Mouse (Mus musculus): Measurements from ENCODE around the gene Rab11a.

DNA sequence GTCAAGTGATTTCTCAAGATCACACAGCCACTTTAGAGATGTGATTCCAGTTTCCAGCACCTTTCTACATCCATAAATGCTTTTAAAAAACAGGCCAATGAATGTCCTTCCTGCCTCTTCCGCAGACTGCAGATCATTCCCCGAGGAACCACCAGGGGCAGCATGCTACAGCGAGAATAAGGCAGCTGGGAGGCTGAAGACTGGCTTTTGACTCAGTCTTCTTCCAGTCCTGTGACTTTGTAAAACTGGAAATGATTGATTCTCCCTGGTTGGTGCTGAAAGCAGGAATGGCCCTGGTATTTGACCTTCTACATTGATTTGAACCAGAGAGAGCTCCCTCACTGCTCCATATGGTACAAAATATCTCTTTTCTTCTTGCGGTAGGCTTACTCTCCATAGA, 47.3 kb upstream of the Rab11a start:
- TF ChIP-seq CTCF (IDR thresholded peaks at IDR 0.05; ENCODE audit: low read depth) (peak; percentile 98), EP300 (IDR thresholded peaks at IDR 0.05; ENCODE audit: low read depth) (no peak; the same call in 1 of the 2 replicates)
